Mouse (Mus musculus): ENCODE data around the gene Gabbr2.
"Not testable (repeated sequence)": the region's sequence is repeated elsewhere in the genome, so short reads cannot be mapped to it uniquely, and the experiment has no call there.

Gene Gabbr2

DNA sequence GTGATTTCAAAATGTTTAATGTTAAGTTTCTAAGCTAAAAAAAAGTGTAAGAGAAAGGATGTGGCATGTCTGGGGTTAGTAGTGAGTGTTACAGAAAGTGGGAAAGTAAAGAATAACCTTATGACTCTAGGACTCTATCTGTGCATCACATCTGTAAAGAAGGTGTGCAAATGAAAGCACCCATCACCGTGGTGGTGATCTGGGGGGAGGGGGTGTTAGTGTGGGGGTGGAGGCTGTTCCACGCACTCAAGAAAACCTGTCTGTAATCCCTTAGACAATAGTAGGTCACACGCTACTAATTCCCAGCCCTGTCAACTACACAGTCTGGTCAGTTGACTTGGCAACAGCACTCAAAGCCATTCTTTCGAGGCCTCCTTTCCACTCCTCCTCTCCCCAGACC is 350.4 kb downstream of the Gabbr2 start:
- no peak for DNase-seq

DNA sequence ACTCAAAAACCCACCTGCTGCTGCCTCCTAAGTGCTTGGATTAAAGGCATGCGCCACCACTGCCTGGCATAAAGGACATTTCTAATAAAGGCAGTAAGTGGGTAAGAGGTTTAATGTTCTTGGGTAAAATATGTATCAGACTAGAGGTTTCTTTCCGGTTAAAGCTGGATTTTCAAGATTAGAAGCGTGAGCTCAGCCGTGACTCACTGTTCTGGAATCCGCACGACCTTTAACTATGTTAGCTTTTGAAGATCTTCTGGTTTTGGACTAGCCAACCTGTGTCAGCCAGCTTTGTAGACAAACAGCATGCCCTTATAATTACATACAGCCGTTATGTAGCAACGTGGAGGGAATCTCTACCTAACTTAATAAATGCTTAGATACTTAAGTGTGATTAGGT is 351.8 kb downstream of the Gabbr2 start:
- no peak for DNase-seq

GRCm38 (mm10) chr4:46637250-46637649 is 354.4 kb downstream of the Gabbr2 start:
- DNase-seq: not testable (repeated sequence)

- no peak for DNase-seq
These were observed 355.8 kb downstream of the Gabbr2 start for GRCm38 (mm10) chr4:46635702-46636430.

- no peak for DNase-seq
These were observed 356.8 kb downstream of the Gabbr2 start for GRCm38 (mm10) chr4:46634881-46635280.

- DNase-seq: not testable (repeated sequence)
These were observed 358.1 kb downstream of the Gabbr2 start for GRCm38 (mm10) chr4:46633565-46633964.

DNA sequence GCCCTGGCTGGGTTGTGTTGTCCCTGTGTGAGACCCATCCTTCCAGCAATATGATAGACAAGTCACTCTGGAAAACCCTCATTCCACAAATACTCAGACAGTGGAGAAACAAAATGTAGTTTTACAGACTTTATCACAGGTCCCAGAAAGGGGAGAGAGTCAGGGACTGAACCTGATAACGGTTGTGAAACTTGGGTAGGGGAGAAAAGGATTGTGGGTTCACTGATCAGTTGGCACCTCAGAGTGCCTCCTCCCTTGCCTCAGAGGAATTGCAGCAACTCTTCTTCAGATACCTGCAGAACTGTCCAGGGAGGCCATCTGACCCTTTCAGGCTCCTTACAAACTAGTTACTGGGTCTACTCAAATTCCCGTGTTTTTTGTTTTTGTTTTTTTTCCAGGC is 359.2 kb downstream of the Gabbr2 start:
- DNase-seq: no peak

- no peak for DNase-seq
These were observed 361.3 kb downstream of the Gabbr2 start for GRCm38 (mm10) chr4:46630390-46630789.

DNA sequence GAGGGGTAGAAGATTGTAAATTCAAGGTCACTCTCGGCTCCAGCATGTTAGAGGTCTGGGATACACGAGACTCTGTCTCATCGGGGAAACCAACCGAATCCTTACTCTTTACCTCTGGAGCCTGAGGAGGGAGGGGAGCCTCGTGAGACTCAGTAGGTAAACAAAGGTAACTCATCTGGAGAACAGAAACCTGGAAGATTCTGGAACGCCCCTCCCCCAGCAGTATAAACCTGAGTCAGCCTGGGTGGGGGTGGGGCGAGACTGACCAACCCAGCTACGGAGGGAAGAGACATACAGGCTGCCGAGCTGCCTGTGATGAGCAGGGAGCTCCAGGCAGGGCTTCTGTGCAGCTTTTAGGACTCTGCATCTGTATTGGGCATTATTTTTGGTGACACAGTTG is 362.8 kb downstream of the Gabbr2 start:
- DNase-seq: no peak

DNA sequence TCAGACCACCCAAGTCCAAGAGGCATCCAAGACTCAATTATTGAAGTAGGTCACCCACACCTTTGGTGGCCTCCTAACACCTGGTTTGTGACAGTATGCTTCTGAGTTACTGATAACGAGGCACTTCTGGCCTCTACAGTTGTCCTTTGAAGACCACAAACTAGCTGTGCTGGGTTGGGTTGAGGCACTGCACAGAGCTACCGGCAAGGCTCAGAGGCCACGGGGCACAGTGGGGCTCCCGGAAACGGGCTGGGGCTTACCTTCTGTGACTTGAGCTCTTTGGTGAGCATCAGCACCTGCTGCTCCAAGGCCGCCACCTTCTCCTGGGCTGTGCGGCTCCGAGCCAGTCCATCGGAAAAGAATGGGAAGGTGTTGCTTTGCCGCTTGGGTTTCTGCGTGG is 363.6 kb downstream of the Gabbr2 start:
- no peak for DNase-seq

DNA sequence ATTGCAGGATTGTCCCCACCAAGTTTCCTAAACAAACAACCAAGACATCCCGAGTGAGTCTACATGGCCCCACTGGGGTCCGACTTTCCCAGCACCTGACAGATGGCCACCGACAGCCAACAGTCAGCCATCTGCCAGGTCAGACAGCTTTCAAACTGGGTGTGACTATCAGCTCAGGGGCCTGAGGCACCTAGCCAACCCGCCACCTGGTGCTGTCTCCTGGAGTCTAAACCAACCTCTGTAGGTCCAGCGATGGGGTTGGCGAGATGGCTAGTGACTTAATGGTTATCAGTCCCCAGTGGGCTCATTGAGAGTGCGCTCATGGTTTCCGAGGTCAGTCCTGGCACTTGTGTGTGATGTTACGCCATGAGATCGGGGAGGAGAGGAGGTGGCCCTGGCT is 366.6 kb downstream of the Gabbr2 start:
- no peak for DNase-seq

DNA sequence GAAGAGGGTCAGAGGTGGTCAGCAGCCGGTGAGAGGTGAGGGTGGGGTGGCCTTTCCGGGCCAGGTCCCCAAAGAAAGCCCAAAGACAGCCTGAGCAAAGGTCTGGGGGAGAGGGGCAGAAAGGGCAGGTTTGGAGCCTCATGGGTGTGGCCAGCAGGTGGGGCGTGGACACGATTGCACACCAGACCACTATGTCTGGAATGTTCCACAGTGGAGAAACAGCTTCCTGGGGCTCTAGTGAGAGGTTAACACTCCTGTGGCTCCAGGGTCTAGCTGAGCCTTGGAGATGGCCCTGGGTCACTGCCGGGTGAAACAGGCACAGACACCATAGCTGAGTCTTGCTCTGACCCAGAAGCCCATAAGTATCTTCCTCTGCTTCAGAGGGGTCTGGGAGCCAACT is 368.7 kb downstream of the Gabbr2 start:
- no peak for DNase-seq

- no peak for DNase-seq
These were observed 370.7 kb downstream of the Gabbr2 start for GRCm38 (mm10) chr4:46620946-46621345.

DNA sequence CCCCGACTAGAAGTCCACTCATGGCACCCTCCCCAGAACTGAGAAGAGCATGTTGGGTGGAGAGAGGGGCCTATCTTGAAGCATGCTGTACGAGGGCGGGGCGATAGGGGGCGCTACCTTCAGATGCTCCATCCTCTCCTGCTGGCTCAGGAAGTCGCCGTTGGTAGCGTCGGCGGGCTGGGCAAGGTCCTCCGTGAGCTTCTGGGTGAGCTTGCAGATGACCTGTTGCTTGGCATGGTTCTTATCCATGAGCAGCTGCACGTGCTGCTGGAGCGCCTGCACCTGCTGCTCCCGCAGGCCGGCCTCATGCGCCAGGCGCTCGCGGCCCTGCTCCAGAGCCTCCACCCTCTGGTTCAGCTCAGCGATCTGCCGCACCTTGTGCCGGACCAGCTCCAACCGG is 371.3 kb downstream of the Gabbr2 start:
- DNase-seq: peak; percentile 36

GRCm38 (mm10) chr4:46618196-46618817 is 373.4 kb downstream of the Gabbr2 start:
- DNase-seq: no peak

DNA sequence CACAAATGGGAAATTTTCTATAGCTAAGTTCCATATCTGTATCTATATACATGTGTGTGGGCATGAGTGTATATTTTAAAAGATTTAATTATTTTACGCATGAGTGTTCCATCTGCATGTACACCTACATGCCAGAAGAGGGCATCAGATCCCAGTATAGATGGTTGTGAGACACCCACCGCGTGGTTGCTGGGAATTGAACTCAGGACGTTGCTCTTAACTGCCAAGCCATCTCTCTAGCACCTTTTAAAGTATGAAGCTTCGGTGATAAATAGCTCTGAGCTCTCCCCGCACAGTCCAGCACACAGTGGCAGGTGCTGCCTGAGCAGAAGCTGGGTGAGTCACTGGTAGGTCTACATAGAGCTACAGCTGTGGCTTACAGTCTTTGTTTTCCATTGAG is 374.3 kb downstream of the Gabbr2 start:
- DNase-seq: no peak

GRCm38 (mm10) chr4:46614641-46615040 is 377.0 kb downstream of the Gabbr2 start:
- no peak for DNase-seq

- DNase-seq: no peak
These were observed 378.1 kb downstream of the Gabbr2 start for GRCm38 (mm10) chr4:46613618-46614017.

Data from kidney, postnatal 10 days (tissue).